10 mouse cellular contexts compared by ENCODE assay signal in genomic region chr15:84072226-84072625, GRCm38 (mm10). TPM values are rescaled to one million over a fixed set of nuclear protein-coding genes. Genes with fewer than 3 reads are reported as not detected.
A peak's percentile ranks its signal among the peaks of the same experiment; 100 is the strongest.
DNase-seq lines count a peak whose midpoint lies in the region; TF ChIP-seq lines count a peak whose summit lies in the region.
"Had no signal": no experiment of that assay in that cellular context is flagged by ENCODE, and none has a peak within 500 bp of the region (broad histone marks: within the 10 kb centered on the region; RNA-seq: fewer than 3 reads in every experiment).

No protein-coding gene starts in this region.

- H3K9ac ChIP-seq in ES-E14 (ENCODE audit: insufficient read depth, low read depth, low read length, poor library complexity, severe bottlenecking) = no peak overlapping the region

- intact Hi-C loops in heart, postnatal 14 days (cut with DNase I) = loop anchor here (5.0 kb wide), 1 partner anchor 95 kb away; the partner anchor contains the start of gene Pnpla3

- TF ChIP-seq CTCF in cerebellum, adult 2 months (IDR thresholded peaks at IDR 0.05; ENCODE audit: borderline replicate concordance, insufficient read depth, low read depth, low read length) = peak; percentile 72; the same call in 1 of the 2 replicates
- peak; percentile 84 for TF ChIP-seq CTCF in layer of hippocampus, adult 2 months (conservative IDR thresholded peaks at IDR 0.05)

- H3K4me3 ChIP-seq in ES-E14 (ENCODE audit: insufficient read depth in 1 of 2, low read depth in 1 of 2, low read length in 2 of 2, poor library complexity in 1 of 2, severe bottlenecking in 1 of 2) = no peak overlapping the region
- no peak overlapping the region for H3K4me3 ChIP-seq in cerebellum, adult 2 months (replicated peaks; ENCODE audit: insufficient read depth, low read depth, low read length)
- H3K4me3 ChIP-seq in layer of hippocampus, adult 2 months = no peak overlapping the region
- H3K4me3 ChIP-seq: megakaryocyte, embryonic 14.5 days had no signal

- WGBS in cerebellum, adult 2 months = 12% methylated on average over 7 of the region's 7 CpGs

- in situ Hi-C loops in ES-E14 (cut with MboI; ENCODE audit: low sequenced_read_pairs in 2 of 2, unreplicated experiment in 2 of 2) = loop anchor here in 1 of 2 experiments (25.0 kb wide), 1 partner anchor 310 kb away; no protein-coding TSS in a partner anchor

- no peaks in the 10 kb centered on the region for H3K27me3 ChIP-seq in cerebellum, adult 2 months (ENCODE audit: control insufficient read depth, insufficient read depth, low read length)

- H3K27ac ChIP-seq in ES-E14 (ENCODE audit: insufficient read depth, low read depth, low read length, poor library complexity, severe bottlenecking) = no peak overlapping the region
- no peak overlapping the region for H3K27ac ChIP-seq in cerebellum, adult 2 months (ENCODE audit: insufficient read depth, low read length)
- no peak overlapping the region for H3K27ac ChIP-seq in layer of hippocampus, adult 2 months

- no peak for TF ChIP-seq POLR2A in cerebellum, adult 2 months (IDR thresholded peaks at IDR 0.05; ENCODE audit: borderline replicate concordance, insufficient read depth, low read length)

- H3K9me3 ChIP-seq in ES-E14 (ENCODE audit: control insufficient read depth, insufficient read depth, low read depth, low read length) = no peaks in the 10 kb centered on the region
- H3K9me3 ChIP-seq: megakaryocyte, embryonic 14.5 days had no signal

- H3K36me3 ChIP-seq in ES-E14 (ENCODE audit: control insufficient read depth, insufficient read depth, low read length, poor library complexity, severe bottlenecking) = 0 out of 2 replicates have a peak, but pooled peaks cover 3% of the 10 kb centered on the region

- DNase-seq in heart, postnatal 14 days = peak; percentile 43 to 69
- no peak for DNase-seq in heart, adult 9 months (ENCODE audit: low spot score in 2 of 2)
- DNase-seq in ES-E14 (ENCODE audit: low read depth, low spot score) = peak; percentile 69
- DNase-seq in cerebellum, adult 2 months = peak; percentile 59 to 73
- peak; percentile 76 to 84 for DNase-seq in frontal cortex, postnatal 10 days (ENCODE audit: low spot score in 2 of 2)
- peak; percentile 80 to 88 for DNase-seq in layer of hippocampus, adult 2 months (ENCODE audit: low spot score in 2 of 2)
- DNase-seq in lung, postnatal 4 days = peak; percentile 70 to 76
- DNase-seq in thymus, postnatal 4 days = peak; percentile 55

- peaks cover 3 to 18% of the 10 kb centered on the region in 2 experiments; a peak in 3 of 4 replicates for H3K4me1 ChIP-seq in ES-E14 (ENCODE audit: control insufficient read depth in 2 of 2, insufficient read depth in 2 of 2, low read length in 2 of 2, poor library complexity in 1 of 2)
- H3K4me1 ChIP-seq in cerebellum, adult 2 months (ENCODE audit: control insufficient read depth, insufficient read depth, low read length) = no peaks in the 10 kb centered on the region; the same call in 1 of the 2 replicates

TF ChIP-seq in ES-E14, 5 proteins besides CTCF, POLR2A, EP300 and RAD21:
- TF ChIP-seq MAFK (IDR thresholded peaks at IDR 0.05; ENCODE audit: insufficient read depth, low read depth, low read length) = no peak
- TF ChIP-seq CHD2 (IDR thresholded peaks at IDR 0.05; ENCODE audit: low read depth, low read length) = no peak
- TF ChIP-seq ZC3H11A (IDR thresholded peaks at IDR 0.05; ENCODE audit: borderline replicate concordance, low read depth, low read length) = 0 out of 2 replicates have a peak, but pooled peaks have one; percentile 45
- TF ChIP-seq ZNF384 (IDR thresholded peaks at IDR 0.05; ENCODE audit: low read depth, low read length) = no peak

RNA-seq across cellular contexts. Expression of gene Efcab6, which starts 7.0 kb away (rescaled TPM):
- not detected for total RNA-seq in heart, postnatal 14 days (2021)
- total RNA-seq in ES-E14 (2012; rRNA removed) = 0.76 and 1.3 TPM in 2 replicates
- 0.32 and 0.70 TPM in 2 replicates for polyA plus RNA-seq in cerebellum, adult 2 months (2012; rRNA removed)
- total RNA-seq in layer of hippocampus, adult 2 months (2021) = 1 to 10 TPM; 4.9 to 6.4 TPM

RNA-seq across cellular contexts. Expression of gene Sult4a1, which starts 33.3 kb away (rescaled TPM):
- total RNA-seq in heart, postnatal 14 days (2021) = under 1 TPM; 0.14 to 0.17 TPM
- 34.9 and 40.5 TPM in 2 replicates for total RNA-seq in ES-E14 (2012; rRNA removed)
- 334 and 363 TPM in 2 replicates for polyA plus RNA-seq in cerebellum, adult 2 months (2012; rRNA removed)
- total RNA-seq in layer of hippocampus, adult 2 months (2021) = 100 to 1,000 TPM; 315 to 350 TPM

RNA-seq across cellular contexts. Expression of gene Pnpla5, which starts 50.7 kb away (rescaled TPM):
- not detected for total RNA-seq in heart, postnatal 14 days (2021)
- total RNA-seq in ES-E14 (2012; rRNA removed) = 0.11 and 0.13 TPM in 2 replicates
- not detected in 2 replicates for polyA plus RNA-seq in cerebellum, adult 2 months (2012; rRNA removed)
- not detected for total RNA-seq in layer of hippocampus, adult 2 months (2021)
- total RNA-seq: adrenal gland, postnatal 4 days had no signal

Comparison
In these comparisons a context has a peak if more than half of its experiments do, and no peak if none do; other contexts are left out.
1. DNase-seq: peak in heart, postnatal 14 days (2 of 2), ES-E14 (single experiment), cerebellum, adult 2 months (2 of 2), frontal cortex, postnatal 10 days (2 of 2), layer of hippocampus, adult 2 months (2 of 2), lung, postnatal 4 days (2 of 2) and thymus, postnatal 4 days (single experiment); none in heart, adult 9 months (0 of 2).
2. RNA of gene Sult4a1, which starts 33.3 kb away (total RNA-seq): 315 to 350 TPM in layer of hippocampus, adult 2 months and 34.9 to 40.5 TPM in ES-E14; 0.14 to 0.17 TPM in heart, postnatal 14 days; every median in the first group is over 10 times any median in the second.